Mouse (Mus musculus): ENCODE data around the gene Jakmip3. TPM values are rescaled to one million over a fixed set of nuclear protein-coding genes. Genes with fewer than 3 reads are reported as not detected.

Jakmip3 gene
- polyA plus RNA-seq, 1 experiment from 2014 or later: not detected

DNA sequence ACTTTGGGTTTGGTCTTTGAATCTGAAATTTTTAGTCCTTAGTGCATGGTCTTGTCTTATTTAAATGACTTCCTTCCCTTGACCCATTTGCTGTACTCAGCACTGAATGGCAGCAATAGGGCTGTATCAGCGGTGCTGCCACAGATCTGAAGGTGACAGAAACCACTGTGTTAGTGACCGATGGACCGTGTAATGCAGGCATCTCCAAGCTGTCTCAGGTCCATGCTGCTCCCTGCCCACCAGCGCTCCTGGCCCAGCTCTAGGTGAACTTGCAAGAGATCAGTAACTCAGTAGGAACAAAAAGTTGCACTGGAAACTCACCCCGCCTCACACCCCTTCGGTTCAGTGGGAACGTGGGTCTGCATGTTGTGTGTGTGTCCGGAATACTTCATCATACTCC is 141.8 kb downstream of the Jakmip3 start:
- peaks cover 28% of the 10 kb centered on the region for H3K27me3 ChIP-seq (ENCODE audit: control insufficient read depth, insufficient read depth, low read depth, low read length)
- 66% methylated on average over 8 of the region's 8 CpGs for WGBS (ENCODE audit: insufficient replicate concordance)
- no peak for ATAC-seq (ENCODE audit: low read depth)
- no peaks in the 10 kb centered on the region for H3K4me1 ChIP-seq (ENCODE audit: control insufficient read depth, low read depth, low read length)
- no peak overlapping the region for H3K4me2 ChIP-seq (ENCODE audit: low read depth, low read length)
- no peak overlapping the region for H3K4me3 ChIP-seq (ENCODE audit: low read depth, low read length)
- H3K27ac ChIP-seq (ENCODE audit: low read length): no peak overlapping the region
- no peak overlapping the region for H3K9ac ChIP-seq (ENCODE audit: low read depth, low read length)
- H3K9me3 ChIP-seq (replicated peaks; ENCODE audit: control insufficient read depth, low read length): no peaks in the 10 kb centered on the region
- H3K36me3 ChIP-seq (ENCODE audit: control insufficient read depth, insufficient read depth): no peaks in the 10 kb centered on the region

GRCm38 (mm10) chr7:139084316-139084715 is 143.8 kb downstream of the Jakmip3 start:
- Histone ChIP-seq H3K4me2 (ENCODE audit: low read depth, low read length) (no peak overlapping the region), H3K27ac (ENCODE audit: low read length) (no peak overlapping the region), H3K9ac (ENCODE audit: low read depth, low read length) (no peak overlapping the region), H3K4me1 (ENCODE audit: control insufficient read depth, low read depth, low read length) (no peaks in the 10 kb centered on the region), H3K36me3 (ENCODE audit: control insufficient read depth, insufficient read depth) (no peaks in the 10 kb centered on the region), H3K9me3 (replicated peaks; ENCODE audit: control insufficient read depth, low read length) (no peaks in the 10 kb centered on the region), H3K27me3 (ENCODE audit: control insufficient read depth, insufficient read depth, low read depth, low read length) (peaks cover 39% of the 10 kb centered on the region), H3K4me3 (ENCODE audit: low read depth, low read length) (no peak overlapping the region)
- WGBS (ENCODE audit: insufficient replicate concordance): 34% methylated on average over 1 of the region's 1 CpGs
- no peak for ATAC-seq (ENCODE audit: low read depth)

GRCm38 (mm10) chr7:139085629-139086194 is 145.2 kb downstream of the Jakmip3 start, which contains the start of gene Dpysl4:
Dpysl4 (plus strand) TSS chr7:139086001.
- 8% methylated on average over 32 of the region's 32 CpGs for WGBS (ENCODE audit: insufficient replicate concordance)
- Histone ChIP-seq H3K4me3 (ENCODE audit: low read depth, low read length) (peak within 1 kb of the TSS; percentile 24), H3K4me2 (ENCODE audit: low read depth, low read length) (peak within 1 kb of the TSS; percentile 31), H3K27ac (ENCODE audit: low read length) (no peak within 1 kb of the TSS), H3K9ac (ENCODE audit: low read depth, low read length) (no peak within 1 kb of the TSS), H3K9me3 (replicated peaks; ENCODE audit: control insufficient read depth, low read length) (no peaks in the 10 kb centered on the region), H3K36me3 (ENCODE audit: control insufficient read depth, insufficient read depth) (no peaks in the 10 kb centered on the region), H3K27me3 (ENCODE audit: control insufficient read depth, insufficient read depth, low read depth, low read length) (peaks cover 39% of the 10 kb centered on the region), H3K4me1 (ENCODE audit: control insufficient read depth, low read depth, low read length) (no peaks in the 10 kb centered on the region)
- no peak for ATAC-seq (ENCODE audit: low read depth)

- H3K27me3 ChIP-seq (ENCODE audit: control insufficient read depth, insufficient read depth, low read depth, low read length): peaks cover 39% of the 10 kb centered on the region
Observed at GRCm38 (mm10) chr7:139086195-139087158, 145.9 kb downstream of the Jakmip3 start.

GRCm38 (mm10) chr7:139087801-139088200 is 147.3 kb downstream of the Jakmip3 start:
- H3K36me3 ChIP-seq (ENCODE audit: control insufficient read depth, insufficient read depth): no peaks in the 10 kb centered on the region
- H3K9me3 ChIP-seq (replicated peaks; ENCODE audit: control insufficient read depth, low read length): no peaks in the 10 kb centered on the region
- 37% methylated on average over 2 of the region's 2 CpGs for WGBS (ENCODE audit: insufficient replicate concordance)
- no peaks in the 10 kb centered on the region for H3K4me1 ChIP-seq (ENCODE audit: control insufficient read depth, low read depth, low read length)
- peaks cover 39% of the 10 kb centered on the region for H3K27me3 ChIP-seq (ENCODE audit: control insufficient read depth, insufficient read depth, low read depth, low read length)
- no peak overlapping the region for H3K9ac ChIP-seq (ENCODE audit: low read depth, low read length)
- no peak overlapping the region for H3K27ac ChIP-seq (ENCODE audit: low read length)
- H3K4me3 ChIP-seq (ENCODE audit: low read depth, low read length): no peak overlapping the region
- H3K4me2 ChIP-seq (ENCODE audit: low read depth, low read length): no peak overlapping the region
- no peak for ATAC-seq (ENCODE audit: low read depth)

More at GRCm38 (mm10) chr7:139086195-139087158, 145.9 kb downstream of the Jakmip3 start:
- H3K4me1 ChIP-seq (ENCODE audit: control insufficient read depth, low read depth, low read length): no peaks in the 10 kb centered on the region
- WGBS (ENCODE audit: insufficient replicate concordance): 5% methylated on average over 61 of the region's 61 CpGs
- ATAC-seq (ENCODE audit: low read depth): no peak
- peak overlapping the region; percentile 31 for H3K4me2 ChIP-seq (ENCODE audit: low read depth, low read length)
- no peak overlapping the region for H3K27ac ChIP-seq (ENCODE audit: low read length)
- no peak overlapping the region for H3K9ac ChIP-seq (ENCODE audit: low read depth, low read length)
- no peaks in the 10 kb centered on the region for H3K36me3 ChIP-seq (ENCODE audit: control insufficient read depth, insufficient read depth)
- peak overlapping the region; percentile 24 for H3K4me3 ChIP-seq (ENCODE audit: low read depth, low read length)
- H3K9me3 ChIP-seq (replicated peaks; ENCODE audit: control insufficient read depth, low read length): no peaks in the 10 kb centered on the region

DNA sequence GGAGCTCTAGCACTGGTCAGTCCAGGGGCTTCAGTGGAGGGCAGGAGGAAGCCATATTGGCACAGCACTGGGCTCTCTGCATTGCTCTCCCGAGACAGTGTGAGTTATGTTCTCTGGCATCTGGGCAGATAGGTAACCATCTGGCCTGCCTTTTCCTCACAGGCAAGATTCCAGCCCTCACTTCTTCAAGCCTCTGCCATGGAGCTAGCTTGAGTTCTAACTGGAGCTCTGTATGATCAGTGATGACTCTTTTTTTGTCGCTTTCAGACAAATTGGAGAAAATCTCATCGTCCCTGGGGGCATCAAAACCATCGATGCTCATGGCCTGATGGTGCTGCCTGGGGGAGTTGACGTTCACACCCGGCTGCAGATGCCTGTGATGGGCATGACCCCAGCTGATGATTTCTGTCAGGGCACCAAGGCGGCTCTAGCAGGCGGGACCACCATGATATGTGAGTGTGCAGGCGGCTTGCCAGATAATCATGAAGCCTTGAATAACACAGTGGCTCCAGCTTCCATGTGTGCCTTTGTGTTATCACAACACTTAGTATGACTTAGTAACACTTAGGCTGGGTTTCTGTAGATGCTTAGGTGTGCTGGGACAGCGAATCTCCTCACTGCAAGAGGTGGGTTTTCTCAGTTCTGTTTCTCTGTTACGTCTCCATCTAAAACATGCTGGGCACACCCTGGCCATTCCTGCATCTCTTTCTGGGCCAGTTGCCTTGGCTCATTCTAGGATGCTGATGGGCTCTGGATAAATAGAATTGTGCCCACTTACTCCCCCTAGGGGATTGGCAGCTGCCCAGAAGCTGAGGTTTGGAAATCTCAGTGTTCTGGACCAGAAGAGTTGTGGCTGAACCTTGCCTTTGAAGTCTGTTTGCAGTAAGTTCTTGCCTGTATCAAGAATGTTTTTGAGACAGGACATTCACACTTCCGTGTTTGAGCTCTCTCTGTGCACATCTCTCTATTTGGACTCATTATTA is 149.7 kb downstream of the Jakmip3 start:
- no peaks in the 10 kb centered on the region for H3K9me3 ChIP-seq (replicated peaks; ENCODE audit: control insufficient read depth, low read length)
- no peak overlapping the region for H3K9ac ChIP-seq (ENCODE audit: low read depth, low read length)
- no peak overlapping the region for H3K4me2 ChIP-seq (ENCODE audit: low read depth, low read length)
- no peaks in the 10 kb centered on the region for H3K4me1 ChIP-seq (ENCODE audit: control insufficient read depth, low read depth, low read length)
- no peak overlapping the region for H3K4me3 ChIP-seq (ENCODE audit: low read depth, low read length)
- WGBS (ENCODE audit: insufficient replicate concordance): 63% methylated on average over 12 of the region's 12 CpGs
- peaks cover 31% of the 10 kb centered on the region for H3K27me3 ChIP-seq (ENCODE audit: control insufficient read depth, insufficient read depth, low read depth, low read length)
- H3K36me3 ChIP-seq (ENCODE audit: control insufficient read depth, insufficient read depth): no peaks in the 10 kb centered on the region
- ATAC-seq (ENCODE audit: low read depth): no peak
- no peak overlapping the region for H3K27ac ChIP-seq (ENCODE audit: low read length)

DNA sequence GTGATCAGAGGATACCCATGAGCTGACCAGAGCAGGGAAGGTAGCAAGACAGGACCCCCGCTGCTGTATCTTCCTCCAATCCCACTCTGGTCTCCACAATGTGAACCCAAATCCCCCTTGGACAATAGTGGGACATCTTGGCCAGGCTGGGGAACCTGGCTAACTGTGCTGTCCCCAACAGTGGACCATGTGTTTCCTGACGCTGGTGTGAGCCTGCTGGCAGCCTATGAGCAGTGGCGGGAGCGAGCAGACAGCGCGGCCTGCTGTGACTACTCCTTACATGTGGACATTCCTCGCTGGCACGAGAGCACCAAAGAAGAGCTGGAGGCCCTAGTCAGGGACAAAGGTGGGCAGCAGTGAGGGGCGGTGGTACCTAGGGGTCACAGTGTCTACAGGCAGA is 151.2 kb downstream of the Jakmip3 start:
- 76% methylated on average over 9 of the region's 9 CpGs for WGBS (ENCODE audit: insufficient replicate concordance)
- H3K4me1 ChIP-seq (ENCODE audit: control insufficient read depth, low read depth, low read length): no peaks in the 10 kb centered on the region
- no peak overlapping the region for H3K9ac ChIP-seq (ENCODE audit: low read depth, low read length)
- no peaks in the 10 kb centered on the region for H3K9me3 ChIP-seq (replicated peaks; ENCODE audit: control insufficient read depth, low read length)
- H3K36me3 ChIP-seq (ENCODE audit: control insufficient read depth, insufficient read depth): no peaks in the 10 kb centered on the region
- H3K27me3 ChIP-seq (ENCODE audit: control insufficient read depth, insufficient read depth, low read depth, low read length): peaks cover 16% of the 10 kb centered on the region
- H3K27ac ChIP-seq (ENCODE audit: low read length): no peak overlapping the region
- H3K4me2 ChIP-seq (ENCODE audit: low read depth, low read length): no peak overlapping the region
- H3K4me3 ChIP-seq (ENCODE audit: low read depth, low read length): no peak overlapping the region
- ATAC-seq (ENCODE audit: low read depth): no peak

- 71% methylated on average over 5 of the region's 5 CpGs for WGBS (ENCODE audit: insufficient replicate concordance)
- Histone ChIP-seq H3K9ac (ENCODE audit: low read depth, low read length) (no peak overlapping the region), H3K9me3 (replicated peaks; ENCODE audit: control insufficient read depth, low read length) (no peaks in the 10 kb centered on the region), H3K36me3 (ENCODE audit: control insufficient read depth, insufficient read depth) (no peaks in the 10 kb centered on the region), H3K4me1 (ENCODE audit: control insufficient read depth, low read depth, low read length) (no peaks in the 10 kb centered on the region), H3K27ac (ENCODE audit: low read length) (no peak overlapping the region), H3K27me3 (ENCODE audit: control insufficient read depth, insufficient read depth, low read depth, low read length) (peaks cover 6% of the 10 kb centered on the region), H3K4me3 (ENCODE audit: low read depth, low read length) (no peak overlapping the region), H3K4me2 (ENCODE audit: low read depth, low read length) (no peak overlapping the region)
- no peak for ATAC-seq (ENCODE audit: low read depth)
Observed at GRCm38 (mm10) chr7:139092676-139093075, 152.1 kb downstream of the Jakmip3 start.
